Mouse (Mus musculus) olfactory bulb, adult 2 months (tissue): ENCODE results near the gene Slc38a11. TPM values are rescaled to one million over a fixed set of nuclear protein-coding genes. Genes with fewer than 3 reads are reported as not detected.

Experiments used
- H3K27ac ChIP-seq: fragments of 200-500 bp; 2 replicates; pipeline ENCODE4 v1.5.1; 2012; ENCODE audit warnings: low read depth, low read length; ENCODE audit not compliant: insufficient read depth
- H3K4me1 ChIP-seq: fragments of 200-500 bp; 2 replicates; pipeline ENCODE4 v1.6.1; 2012; ENCODE audit warnings: low read length; ENCODE audit not compliant: control insufficient read depth, insufficient read depth
- H3K4me3 ChIP-seq: fragments of 200-500 bp; 2 replicates; pipeline ENCODE4 v1.5.1; 2012; ENCODE audit warnings: mild to moderate bottlenecking, low read depth, low read length, moderate library complexity; ENCODE audit not compliant: insufficient read depth
- CTCF ChIP-seq: fragments of 200-500 bp; IDR thresholded peaks from 2 replicates; pipeline ENCODE4 v1.5.1; 2012; ENCODE audit warnings: low read depth, mild to moderate bottlenecking, low read length, moderate library complexity; ENCODE audit not compliant: insufficient read depth
- POLR2A ChIP-seq: fragments of 200-500 bp; IDR thresholded peaks from 2 replicates; pipeline ENCODE4 v1.6.1; 2012; ENCODE audit warnings: mild to moderate bottlenecking, low read depth, low read length, moderate library complexity; ENCODE audit not compliant: insufficient read depth
- WGBS: fragments of 180-500 bp; shearing (Covaris S2); methylation state at CpG from one replicate; pipeline ENCODE4 v1.1.7; 2018; 5-methylcytosine and 5-hydroxymethylcytosine counted together
- polyA plus RNA-seq: library from polyadenylated mRNA; stranded (reverse); fragments of >200 nt; gene quantifications from 2 replicates; pipeline ENCODE4 v1.2.4, GENCODE M21; 2012; ENCODE audit warnings: low replicate concordance; ENCODE audit not compliant: missing spikeins, insufficient read depth, insufficient read length

Gene Slc38a11
- polyA plus RNA-seq, 1 experiment = not detected

GRCm38 (mm10) chr2:65378425-65378824 is 14.6 kb upstream of the Slc38a11 start:
- no peak for TF ChIP-seq CTCF
- TF ChIP-seq POLR2A = no peak
- 85% methylated on average over 4 of the region's 4 CpGs for WGBS
- Histone ChIP-seq H3K27ac (no peak overlapping the region), H3K4me3 (no peak overlapping the region), H3K4me1 (no peaks in the 10 kb centered on the region)

DNA sequence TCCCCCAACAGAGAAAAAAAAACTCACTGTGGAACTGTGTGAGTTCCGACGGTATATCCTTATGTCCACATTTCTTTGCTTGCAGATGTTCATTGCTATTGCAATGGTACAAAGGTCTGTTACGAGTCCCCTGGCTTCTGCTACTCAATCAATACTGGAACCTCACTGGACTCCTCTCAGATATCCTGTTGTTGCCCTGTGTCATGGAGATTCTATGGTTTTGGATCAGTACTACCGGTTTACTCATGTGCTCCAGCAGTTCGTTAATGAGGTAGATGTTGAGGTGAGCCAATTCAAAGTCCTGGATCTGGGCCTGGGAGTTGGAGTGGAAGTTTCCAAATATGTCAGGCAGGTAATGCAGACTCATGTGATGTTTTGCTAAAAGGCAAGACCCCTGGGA is 10.6 kb upstream of the Slc38a11 start:
- TF ChIP-seq POLR2A (no peak), CTCF (no peak)
- WGBS = 92% methylated on average over 5 of the region's 5 CpGs
- H3K27ac ChIP-seq = no peak overlapping the region

GRCm38 (mm10) chr2:65373076-65373475 is 9.2 kb upstream of the Slc38a11 start:
- Histone ChIP-seq H3K4me1 (no peaks in the 10 kb centered on the region), H3K4me3 (no peak overlapping the region), H3K27ac (no peak overlapping the region)
- 94% methylated on average over 4 of the region's 4 CpGs for WGBS
- TF ChIP-seq POLR2A (no peak), CTCF (no peak)

More for the DNA sequence above, 10.6 kb upstream of the Slc38a11 start:
- H3K4me3 ChIP-seq = no peak overlapping the region
- H3K4me1 ChIP-seq = no peaks in the 10 kb centered on the region

DNA sequence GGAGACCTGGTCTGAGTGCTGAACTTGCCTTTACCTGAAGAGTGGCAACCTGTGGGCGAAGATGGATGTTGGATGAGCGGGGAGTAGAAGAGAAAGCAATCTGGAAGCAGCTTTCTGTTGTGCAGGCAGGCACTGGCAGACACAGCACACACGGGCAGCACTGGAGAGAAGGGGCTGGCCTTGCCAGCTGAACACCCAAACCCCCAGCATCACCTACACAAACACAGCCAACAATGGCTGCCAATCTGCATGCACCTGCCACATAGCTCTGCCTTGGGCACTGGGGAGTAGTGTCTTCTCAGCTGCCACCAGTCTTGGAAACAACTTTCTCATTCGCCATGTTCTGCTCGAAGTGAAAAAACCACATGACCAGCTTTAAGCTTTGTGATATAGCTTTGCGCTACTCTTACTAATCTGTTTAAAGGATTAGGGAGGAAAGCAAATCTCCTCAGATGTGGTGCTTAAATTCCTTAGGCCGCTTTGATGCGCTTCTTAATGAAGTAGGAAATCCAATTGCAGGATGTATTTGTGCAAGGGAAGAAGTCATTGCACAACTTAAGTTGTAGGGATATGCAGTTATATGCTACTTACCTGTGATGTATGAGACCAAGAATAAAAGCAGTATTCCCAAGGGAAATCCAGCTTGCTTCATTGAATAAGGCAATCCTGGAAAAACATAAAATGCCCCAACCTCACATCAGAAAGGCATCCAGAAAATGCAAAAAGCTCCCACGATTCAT is 2.9 kb downstream of the Slc38a11 start:
- no peak overlapping the region for H3K4me3 ChIP-seq
- TF ChIP-seq CTCF (no peak), POLR2A (no peak)
- H3K4me1 ChIP-seq = peaks cover 4% of the 10 kb centered on the region
- no peak overlapping the region for H3K27ac ChIP-seq
- 83% methylated on average over 9 of the region's 9 CpGs for WGBS

DNA sequence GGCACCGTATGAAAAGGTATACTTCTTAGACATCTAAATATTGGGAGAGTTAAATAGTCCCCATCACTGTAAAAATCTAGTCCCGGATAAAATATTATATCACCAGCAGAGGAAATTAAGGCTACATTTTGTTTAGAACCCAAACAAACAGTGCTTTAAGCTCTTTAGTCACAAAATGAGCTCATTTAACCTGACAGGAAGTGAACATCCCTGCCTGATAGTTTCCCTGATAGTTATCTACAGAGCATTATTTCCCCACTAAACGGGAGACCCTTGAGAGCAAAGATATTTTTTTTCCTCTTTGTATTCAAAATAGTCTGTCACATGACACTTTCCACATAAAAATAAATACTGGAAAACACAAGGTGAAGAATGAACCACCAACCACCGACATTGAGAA is 16.5 kb downstream of the Slc38a11 start:
- Histone ChIP-seq H3K4me1 (no peaks in the 10 kb centered on the region), H3K27ac (no peak overlapping the region), H3K4me3 (no peak overlapping the region)
- no peak for TF ChIP-seq POLR2A
- TF ChIP-seq CTCF = no peak
- WGBS = 59% methylated on average over 4 of the region's 4 CpGs

GRCm38 (mm10) chr2:65346915-65347314 is 16.9 kb downstream of the Slc38a11 start:
- Histone ChIP-seq H3K27ac (no peak overlapping the region), H3K4me1 (no peaks in the 10 kb centered on the region), H3K4me3 (no peak overlapping the region)
- WGBS = 52% methylated on average over 1 of the region's 1 CpGs
- TF ChIP-seq POLR2A (no peak), CTCF (no peak)

GRCm38 (mm10) chr2:65346037-65346436 is 17.8 kb downstream of the Slc38a11 start:
- 96% methylated on average over 5 of the region's 5 CpGs for WGBS
- no peak overlapping the region for H3K4me3 ChIP-seq
- no peak for TF ChIP-seq CTCF
- no peaks in the 10 kb centered on the region for H3K4me1 ChIP-seq
- H3K27ac ChIP-seq = no peak overlapping the region

- H3K27ac ChIP-seq = no peak overlapping the region
- 84% methylated on average over 10 of the region's 10 CpGs for WGBS
- H3K4me1 ChIP-seq = no peaks in the 10 kb centered on the region
- H3K4me3 ChIP-seq = no peak overlapping the region
- TF ChIP-seq POLR2A (no peak), CTCF (no peak)
These were observed 21.8 kb downstream of the Slc38a11 start for GRCm38 (mm10) chr2:65342057-65342456.

- no peak for TF ChIP-seq CTCF
These were observed 23.0 kb downstream of the Slc38a11 start for GRCm38 (mm10) chr2:65340839-65341238.

More at GRCm38 (mm10) chr2:65340839-65341238, 23.0 kb downstream of the Slc38a11 start:
- Histone ChIP-seq H3K4me3 (no peak overlapping the region), H3K4me1 (no peaks in the 10 kb centered on the region), H3K27ac (no peak overlapping the region)
- WGBS = 86% methylated on average over 3 of the region's 3 CpGs
